Mouse (Mus musculus): Measurements from ENCODE around the gene Nudt4. TPM values are rescaled to one million over a fixed set of nuclear protein-coding genes. Genes with fewer than 3 reads are reported as not detected.
"Not testable (repeated sequence)": the region's sequence is repeated elsewhere in the genome, so short reads cannot be mapped to it uniquely, and the experiment has no call there.

The Nudt4 gene
- total RNA-seq, 2 experiments from 2014 or later: 140 to 145 TPM

DNA sequence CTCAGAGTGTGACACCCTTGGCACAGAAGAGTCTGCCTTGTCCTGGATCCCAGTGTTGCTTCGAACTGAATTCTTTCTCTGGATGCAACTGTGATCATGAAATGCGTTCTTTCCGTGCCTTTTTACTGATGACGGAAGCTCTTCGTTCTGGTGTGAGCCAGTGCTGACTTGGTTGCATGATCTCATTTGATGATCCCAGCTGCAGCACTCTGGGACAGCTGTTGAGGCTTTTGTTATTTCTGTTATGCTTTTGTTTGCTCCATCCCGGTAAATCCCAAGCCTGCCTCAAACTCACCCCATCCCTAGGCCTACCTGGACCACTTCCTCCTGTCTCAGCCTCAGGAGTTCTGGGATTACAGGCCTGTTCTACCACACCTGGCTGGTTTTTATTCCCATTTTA, 4.1 kb upstream of the Nudt4 start:
- DNase-seq (ENCODE audit: low spot score in 2 of 2): no peak

DNA sequence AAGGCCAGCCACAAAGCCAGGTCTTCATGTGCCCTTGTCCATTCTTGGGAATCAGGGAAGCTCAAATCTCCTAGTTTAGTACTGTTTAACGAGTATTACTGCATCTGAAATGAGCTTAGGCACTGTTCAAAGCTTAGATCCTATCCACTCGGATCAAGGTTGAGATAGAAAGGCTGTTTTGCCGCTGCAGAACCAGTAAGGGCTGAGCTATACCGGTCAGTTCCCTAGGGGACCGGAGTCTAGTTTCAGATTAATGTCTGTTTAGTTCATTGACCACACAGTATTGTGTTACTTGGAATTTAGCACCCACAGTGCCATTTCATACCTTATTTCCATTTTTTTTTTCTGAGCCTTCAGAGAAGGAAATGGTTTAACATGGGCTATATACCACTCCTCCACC, 3.6 kb upstream of the Nudt4 start:
- no peak for DNase-seq (ENCODE audit: low spot score in 2 of 2)

DNA sequence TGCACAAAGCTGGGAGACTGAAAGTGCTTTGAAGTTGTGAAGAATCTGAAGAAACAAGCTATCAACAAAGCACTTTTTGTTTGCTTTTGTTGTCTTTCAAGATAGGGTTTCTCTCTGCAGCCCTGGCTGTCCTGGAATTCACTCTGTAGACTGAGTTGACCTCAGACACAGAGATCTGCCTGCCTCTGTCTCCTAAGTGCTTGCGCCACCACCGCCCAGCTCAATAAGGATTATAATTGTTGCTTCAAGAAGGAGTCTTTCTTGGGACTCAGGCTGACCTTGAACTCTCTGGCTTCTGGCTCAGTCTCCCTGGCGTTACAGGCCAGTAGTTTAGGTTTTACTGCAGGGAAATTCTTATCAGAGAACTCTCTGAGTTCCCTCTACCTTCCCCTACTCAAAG, 2.8 kb upstream of the Nudt4 start:
- DNase-seq (ENCODE audit: low spot score in 2 of 2): no peak

DNA sequence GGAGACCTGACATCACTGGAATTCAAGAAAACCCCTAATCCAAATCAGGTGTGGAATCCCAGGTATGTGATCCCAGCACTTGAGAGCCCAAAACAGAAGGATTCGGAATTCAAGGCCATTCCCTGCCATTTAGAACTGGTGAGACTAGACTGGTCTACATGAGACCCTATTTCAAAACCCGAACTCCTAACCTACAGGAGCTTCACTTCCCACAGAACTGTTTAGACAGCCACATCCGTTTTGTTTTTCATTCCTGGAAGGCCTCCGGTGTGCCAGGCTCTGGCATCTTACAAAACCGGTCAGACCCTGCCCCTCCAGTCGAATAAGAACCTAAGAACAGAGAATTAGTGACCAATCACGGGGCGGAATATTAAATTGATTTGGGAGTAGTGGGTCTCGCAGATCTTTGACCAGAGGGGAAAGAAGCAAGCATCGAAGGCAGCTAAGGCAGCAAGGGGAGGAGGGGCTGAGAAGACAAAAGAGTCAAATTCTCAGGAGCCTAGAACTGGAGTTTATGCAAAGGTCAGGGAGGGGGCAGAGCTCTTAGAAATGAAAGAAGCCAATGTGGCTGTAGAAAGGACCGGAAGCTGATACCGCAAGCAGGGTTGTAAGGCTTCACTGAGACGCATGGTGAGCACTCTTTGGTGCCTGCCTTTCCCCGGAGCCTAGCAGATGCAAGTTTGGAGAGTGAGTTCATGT, 1.4 kb upstream of the Nudt4 start:
- no peak for DNase-seq (ENCODE audit: low spot score in 2 of 2)

DNA sequence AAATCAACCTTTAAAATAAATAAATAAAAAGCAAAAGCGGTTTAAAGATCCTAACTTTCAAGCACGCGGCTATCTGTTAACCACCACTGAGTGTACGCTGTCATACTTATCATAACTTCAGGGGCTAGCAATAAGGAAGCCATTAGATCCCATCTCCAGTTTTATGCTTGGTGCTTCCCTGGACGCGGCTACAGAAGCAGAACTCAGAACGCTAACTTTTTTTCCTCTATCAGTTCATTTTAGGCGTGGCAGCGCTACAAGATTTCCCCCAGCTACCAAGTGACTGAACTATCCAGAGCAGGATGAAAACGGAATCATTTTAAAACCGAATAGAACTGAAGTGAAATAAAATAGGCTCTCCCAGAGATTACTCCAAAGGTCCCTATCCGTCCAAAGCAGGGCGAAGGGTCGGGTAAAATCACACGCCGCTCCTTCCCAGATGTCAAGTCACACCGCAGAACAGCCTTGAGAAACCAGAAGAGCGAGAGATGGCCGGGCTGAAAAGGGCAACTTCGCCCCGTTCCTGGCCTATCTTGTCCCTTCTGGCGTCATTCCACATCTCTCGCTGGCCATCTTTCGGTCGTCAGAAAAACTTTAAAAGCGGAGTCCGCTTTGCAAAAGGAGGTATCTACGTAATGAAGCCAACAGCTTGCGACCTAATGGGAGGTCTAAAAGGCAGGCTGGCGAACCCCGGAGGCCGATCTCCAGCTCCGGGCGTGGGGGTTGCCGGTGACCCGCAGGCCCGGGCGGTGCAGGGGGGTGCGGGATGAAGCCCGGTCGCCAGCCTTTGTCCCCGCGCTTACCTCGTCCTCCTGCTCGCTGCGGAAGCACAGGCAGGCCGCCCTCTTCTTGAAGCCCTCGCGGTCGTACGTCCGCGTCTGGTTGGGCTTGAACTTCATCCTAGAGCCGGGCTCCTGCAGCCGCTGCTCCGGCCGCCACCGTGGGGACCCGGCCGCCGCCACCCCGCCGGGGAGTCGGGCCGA, 796 bp downstream of the Nudt4 start:
- peak in 1 of 2 experiments; percentile 18 for DNase-seq (ENCODE audit: low spot score in 2 of 2)

DNA sequence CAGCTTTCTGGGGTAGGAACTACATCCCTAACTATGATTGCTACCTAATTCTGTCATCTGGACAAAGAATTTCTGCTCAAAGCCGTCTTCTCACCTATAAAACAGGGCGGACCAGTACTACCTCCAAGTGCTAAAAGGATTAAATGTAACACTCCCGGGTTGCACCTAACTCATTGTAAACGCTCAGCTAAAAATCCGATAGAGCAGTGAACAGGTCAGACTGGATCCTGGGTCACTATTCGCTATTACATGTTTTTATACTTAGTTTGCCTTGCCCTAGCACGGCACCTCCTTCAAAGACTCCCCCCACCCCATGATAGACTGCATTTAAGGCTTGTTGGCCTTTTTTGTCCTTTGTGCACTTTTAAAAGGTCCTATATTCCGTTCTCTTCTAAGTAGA, 1.6 kb downstream of the Nudt4 start:
- DNase-seq (ENCODE audit: low spot score in 2 of 2): no peak

DNA sequence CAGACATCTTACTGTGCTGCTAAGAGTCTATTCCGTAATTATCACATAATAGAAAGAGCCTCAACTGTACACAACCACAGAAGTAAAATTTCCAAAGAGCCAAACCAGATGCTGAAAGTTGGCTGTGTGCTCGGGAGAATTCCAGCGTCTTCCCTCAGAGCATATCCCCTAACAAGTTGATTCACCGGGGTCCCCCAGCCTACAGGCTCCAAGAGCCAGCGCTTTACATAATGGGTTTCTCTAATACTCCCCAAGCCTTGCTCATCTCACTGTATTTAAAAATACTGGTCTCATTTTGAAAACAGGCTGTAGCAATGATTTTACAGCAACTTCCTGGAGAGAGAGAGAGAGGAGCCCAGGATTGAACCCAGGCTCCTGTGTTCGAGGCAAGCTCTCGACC, 2.3 kb downstream of the Nudt4 start:
- no peak for DNase-seq (ENCODE audit: low spot score in 2 of 2)

DNA sequence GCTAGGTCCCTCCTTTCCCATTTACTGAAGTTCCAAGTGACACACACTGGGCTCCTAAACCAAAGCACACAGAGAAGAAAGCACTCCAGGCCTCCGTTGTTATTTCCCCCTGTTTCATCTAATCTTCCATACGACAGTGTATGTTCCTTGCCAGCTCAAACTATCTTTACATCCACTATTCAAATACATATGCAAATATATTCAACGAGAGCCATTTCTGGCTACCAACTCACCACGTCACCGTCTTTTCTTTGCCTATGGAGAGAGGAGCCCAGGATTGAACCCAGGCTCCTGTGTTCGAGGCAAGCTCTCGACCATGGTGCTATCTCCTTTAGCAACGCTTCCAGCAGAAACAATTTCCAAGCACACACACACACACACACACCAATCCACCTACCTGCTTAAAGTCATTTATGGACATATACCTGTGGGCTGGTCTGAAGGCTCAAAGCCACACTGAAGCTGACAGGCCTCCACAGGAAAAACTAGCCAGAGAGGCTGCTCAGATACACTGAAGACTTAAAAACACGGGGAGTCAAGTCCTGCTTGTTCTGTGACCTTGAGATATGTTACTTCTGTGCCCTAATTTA, 3.5 kb downstream of the Nudt4 start:
- peak in 1 of 2 experiments; percentile 18 for DNase-seq (ENCODE audit: low spot score in 2 of 2)

DNA sequence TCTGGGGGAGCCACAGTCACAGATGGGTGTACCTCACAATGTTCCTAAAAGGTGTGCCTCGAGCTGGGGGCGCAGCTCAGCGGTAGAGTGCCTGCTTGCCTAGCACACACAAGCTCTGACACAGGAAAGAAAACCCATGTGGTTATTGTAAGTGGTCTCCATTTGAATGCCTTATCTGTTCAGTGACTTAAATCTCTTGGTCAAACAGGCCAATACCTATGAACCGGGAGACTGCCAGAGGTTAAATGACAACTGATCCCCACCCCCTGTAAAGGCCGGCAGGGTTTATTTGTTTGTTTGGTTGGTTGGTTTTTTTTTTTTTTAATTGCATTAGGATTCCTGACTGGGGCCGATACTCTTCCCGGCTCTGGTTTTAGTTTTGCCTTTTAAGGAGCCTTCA, 4.5 kb downstream of the Nudt4 start:
- DNase-seq (ENCODE audit: low spot score in 2 of 2): no peak

DNA sequence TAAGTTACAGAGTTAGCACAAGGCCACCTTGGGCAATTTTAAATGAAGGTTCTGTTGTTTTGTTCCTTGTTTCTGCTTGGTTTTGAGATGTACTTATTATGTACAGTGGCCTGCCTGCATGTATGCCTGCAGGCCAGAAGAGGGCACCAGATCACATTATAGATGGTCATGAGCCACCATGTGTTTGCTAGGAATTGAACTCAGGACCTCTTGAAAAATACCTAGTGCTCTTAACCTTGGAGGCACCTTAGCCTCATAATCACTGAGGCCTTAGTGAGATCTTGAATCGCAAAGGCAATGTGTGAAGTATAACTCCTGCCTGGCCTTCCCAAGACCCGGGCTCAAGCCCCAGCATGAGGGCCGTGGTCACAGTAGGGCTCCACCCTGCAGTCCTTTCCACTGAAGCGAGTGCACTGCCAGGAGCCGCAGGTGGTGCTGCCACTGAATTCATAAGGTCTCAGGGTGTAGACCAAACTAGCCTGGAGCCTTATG, 6.6 kb downstream of the Nudt4 start:
- no peak for DNase-seq (ENCODE audit: low spot score in 2 of 2)

DNA sequence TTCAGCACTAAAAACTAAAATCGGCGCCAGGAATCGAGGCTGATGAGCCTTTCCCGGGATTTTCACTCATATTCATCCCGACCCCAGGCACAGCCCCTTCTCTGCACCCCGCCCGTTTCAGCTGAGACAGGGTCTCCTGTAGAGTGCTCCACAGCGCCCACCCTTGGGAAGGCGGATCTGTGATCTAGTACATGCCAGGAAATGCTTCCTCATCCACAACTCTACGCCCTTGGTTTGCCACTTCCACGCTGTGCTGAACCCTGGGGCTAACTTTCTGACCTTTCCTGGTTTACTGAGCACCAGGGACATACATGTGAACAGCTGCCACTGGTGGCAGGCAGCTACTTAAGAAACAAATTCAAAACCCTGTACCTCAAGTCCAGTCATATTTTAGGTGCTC, 8.1 kb downstream of the Nudt4 start:
- no peak for DNase-seq (ENCODE audit: low spot score in 2 of 2)

DNA sequence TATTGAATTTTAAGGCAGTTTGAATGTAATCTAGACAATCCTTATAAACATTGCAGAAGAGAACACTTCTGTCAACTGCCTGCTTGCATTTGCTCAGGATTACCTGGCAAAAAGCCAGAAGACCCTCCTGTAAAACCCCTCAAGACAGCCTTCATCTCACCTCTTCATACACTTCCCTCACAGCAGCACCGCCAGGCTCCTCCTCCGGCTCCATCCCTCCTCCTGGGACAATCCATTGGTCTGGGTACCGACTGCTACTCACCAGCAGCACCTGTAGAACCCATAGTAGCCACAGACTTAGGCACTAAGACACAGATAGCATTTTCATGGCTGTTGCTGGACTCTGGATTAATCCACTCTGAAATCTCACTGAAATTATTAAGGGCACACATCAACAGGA, 11.6 kb downstream of the Nudt4 start:
- DNase-seq (ENCODE audit: low spot score in 2 of 2): no peak

DNA sequence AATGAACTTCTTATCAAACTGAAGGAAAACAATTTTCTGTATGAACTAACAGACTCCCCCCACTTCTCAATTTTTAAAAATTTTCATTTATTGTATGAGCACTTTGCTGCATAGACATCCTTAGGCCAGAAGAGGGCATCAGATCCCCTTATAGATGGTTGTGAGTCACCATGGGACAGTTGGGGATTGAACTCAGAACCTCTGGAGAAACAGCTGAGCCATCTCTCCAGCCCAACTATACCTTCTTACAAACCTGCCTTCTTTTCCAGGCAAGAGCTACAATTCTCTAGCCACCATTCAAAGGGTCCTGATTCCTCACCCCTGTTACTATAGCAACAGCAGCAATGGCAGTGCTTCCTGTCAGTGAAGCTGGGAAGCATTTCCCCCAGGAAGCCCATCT, 12.2 kb downstream of the Nudt4 start:
- DNase-seq (ENCODE audit: low spot score in 2 of 2): no peak

DNA sequence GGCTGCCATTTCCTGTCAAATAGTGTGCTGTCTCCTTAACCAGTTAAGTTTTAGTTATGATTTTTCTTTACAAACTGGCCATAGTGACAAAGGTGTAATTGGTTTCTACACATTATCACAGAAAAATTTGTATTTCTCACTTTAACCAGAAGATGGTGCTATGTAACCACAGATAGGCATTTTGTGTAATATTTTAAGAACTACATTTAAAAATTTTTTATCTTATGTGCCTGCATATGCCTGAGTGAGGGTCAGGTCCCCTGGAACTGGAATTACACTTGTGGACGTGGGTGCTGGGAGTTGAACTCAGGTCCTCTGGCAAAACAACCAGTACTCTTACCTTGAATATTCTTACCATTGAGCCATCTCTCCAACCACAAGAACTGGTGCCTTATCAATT, 13.4 kb downstream of the Nudt4 start:
- no peak for DNase-seq (ENCODE audit: low spot score in 2 of 2)

DNA sequence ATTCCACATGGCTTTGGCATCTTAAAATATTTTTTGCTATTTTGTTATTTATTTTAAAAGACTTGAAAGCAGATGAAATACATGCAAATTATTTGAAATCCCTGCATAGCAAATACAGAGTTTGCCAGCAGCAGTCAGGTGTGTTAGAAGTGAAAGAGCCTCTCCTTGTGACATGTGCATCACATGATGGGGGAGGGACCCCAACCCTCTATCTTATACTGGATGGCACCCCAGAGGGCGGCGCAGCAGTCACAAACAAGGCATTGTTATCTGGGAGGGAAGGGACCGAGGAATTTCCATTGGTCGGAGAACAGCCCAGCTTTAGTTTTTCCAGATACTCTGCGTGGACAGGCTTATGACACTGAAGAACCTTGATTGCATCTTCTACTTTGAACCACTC, 14.9 kb downstream of the Nudt4 start:
- not testable (repeated sequence) for DNase-seq (ENCODE audit: low spot score in 2 of 2)

DNA sequence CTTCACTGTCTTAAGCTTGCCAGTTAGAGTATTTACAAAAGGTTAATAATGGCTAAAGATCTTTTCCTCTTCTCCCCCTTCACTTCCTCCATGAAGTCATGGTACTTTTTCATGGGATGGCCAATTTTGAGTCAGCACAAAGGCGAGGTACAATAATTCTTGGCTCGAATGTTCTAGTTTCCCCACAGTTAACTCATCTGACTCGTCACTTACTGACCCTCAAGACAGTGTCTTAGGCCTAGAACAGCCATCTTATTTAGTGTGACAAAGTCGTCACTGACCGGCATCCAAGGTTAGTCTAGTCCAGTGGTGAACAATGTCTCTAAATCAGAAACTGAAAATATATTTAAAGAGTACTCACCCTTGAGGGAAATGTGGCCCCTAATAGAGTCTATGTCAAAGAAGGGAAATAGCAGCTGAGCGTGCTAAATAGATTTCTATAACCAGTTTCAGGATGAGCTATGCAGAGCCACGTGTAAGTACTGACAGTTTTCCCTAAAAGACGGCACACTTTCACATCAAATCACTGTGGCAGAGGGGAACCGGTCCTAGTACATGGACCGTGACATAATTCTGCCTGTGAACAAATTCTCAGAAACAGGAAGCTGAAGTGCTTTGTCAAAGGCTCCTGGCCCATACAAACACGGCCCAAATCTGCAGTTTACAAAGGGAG, 15.7 kb downstream of the Nudt4 start:
- DNase-seq (ENCODE audit: low spot score in 2 of 2): no peak

DNA sequence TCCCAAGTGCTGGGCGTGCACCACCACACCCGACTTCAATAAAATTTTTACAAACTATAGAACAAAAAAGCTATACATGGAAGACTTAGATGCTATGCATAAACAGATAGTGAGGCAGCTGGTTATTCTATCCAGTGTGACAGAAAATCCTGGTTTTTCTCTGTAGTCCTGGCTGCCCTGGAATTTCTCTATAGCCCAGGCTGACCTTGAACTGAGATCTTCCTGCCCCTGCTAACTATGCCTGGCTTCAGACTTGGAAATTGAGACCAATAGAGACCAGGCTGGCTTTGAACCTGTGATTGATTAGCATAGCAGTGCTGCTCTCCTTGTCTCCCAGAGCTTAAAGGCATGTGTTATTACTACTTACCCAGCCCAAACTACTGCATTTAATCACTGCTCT, 17.8 kb downstream of the Nudt4 start:
- no peak for DNase-seq (ENCODE audit: low spot score in 2 of 2)

DNA sequence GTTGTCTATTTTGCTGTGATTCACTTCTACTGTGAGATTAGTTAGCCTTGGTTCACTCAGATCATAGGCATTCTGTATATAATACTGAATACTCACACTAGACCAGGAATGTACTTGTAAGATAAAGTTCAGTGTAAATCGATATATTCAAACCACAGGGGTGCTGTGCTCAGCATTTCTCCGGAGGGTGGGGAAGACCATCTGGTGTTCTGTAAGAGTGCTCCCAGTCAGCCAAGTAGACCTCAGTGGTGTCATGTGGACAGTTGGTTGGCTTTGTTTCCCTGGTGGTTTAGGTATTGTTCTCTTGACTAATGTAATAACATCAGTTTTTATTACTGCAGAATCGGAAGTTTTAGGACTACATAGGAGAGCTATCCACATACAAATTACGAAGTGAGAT, 18.9 kb downstream of the Nudt4 start:
- DNase-seq (ENCODE audit: low spot score in 2 of 2): no peak

DNA sequence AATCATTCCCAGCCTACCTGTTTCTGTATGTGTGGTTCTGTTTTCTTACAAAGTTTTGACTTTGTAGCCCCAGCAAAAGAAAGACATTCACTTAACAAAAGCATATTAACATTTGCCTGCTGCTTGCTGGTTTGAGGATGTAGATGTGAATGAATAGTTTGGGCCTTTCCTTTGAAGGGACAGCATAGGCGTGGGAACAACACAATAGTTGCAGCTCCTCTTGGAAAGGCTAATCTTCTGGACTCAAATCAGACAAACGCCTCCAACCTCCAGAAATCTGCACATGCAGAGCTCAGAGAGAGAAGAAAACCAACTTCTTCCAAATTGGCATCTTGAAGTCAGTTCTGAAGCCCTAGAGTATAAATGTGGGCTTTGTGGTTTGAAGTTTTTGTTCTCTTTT, 19.3 kb downstream of the Nudt4 start:
- no peak for DNase-seq (ENCODE audit: low spot score in 2 of 2)

DNA sequence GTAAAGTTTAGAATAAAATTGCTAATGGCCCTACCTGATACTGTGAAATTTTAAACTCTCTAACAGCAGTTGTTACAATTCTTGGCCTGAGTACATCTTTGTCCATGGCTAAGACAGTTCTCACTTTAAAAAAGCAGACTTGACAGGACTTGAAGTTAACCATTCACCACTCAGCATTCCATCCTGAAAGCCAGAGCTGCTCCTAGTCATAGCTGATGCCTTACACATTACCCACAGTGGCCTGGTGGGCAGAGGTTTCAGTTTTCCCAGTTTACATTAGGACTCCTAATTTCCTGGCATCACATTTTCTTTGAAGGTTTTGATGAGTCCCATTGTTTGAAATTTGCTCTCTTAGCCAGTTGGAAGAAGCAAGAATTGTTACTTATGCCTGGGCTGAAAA, 19.9 kb downstream of the Nudt4 start:
- no peak for DNase-seq (ENCODE audit: low spot score in 2 of 2)

DNA sequence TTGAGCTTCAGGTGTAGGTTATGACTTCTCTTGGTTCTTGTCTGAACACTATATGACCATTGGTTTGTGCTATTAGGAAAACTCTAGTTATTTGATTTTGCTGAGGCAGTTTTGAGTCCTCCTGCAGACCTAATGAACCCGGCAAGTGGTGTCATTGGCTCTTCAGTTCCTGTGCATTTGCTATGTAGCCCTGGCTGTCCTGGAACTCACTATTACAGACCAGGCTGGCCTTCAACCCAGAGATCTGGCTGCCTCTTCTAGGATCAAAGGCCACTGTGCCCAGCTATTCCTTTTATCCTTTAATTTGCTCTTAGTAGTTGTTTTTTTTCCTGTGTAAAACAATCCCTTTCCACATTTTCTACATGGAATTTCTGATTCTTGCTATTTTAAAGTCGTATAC, 20.6 kb downstream of the Nudt4 start:
- DNase-seq (ENCODE audit: low spot score in 2 of 2): no peak
